Mouse (Mus musculus) cortical plate, adult 2 months (tissue): Measurements from ENCODE around the gene Tubb5.

Experiments
- CTCF ChIP-seq: fragments of 200-500 bp; IDR thresholded peaks from 2 replicates; pipeline ENCODE4 v1.5.1; 2011; ENCODE audit warnings: mild to moderate bottlenecking, control low read depth, low read length; ENCODE audit not compliant: insufficient read depth; ENCODE audit errors: extremely low read depth
- POLR2A ChIP-seq: fragments of 200-500 bp; IDR thresholded peaks from 2 replicates; pipeline ENCODE4 v1.6.1; 2011; ENCODE audit warnings: mild to moderate bottlenecking, low read length, control low read depth; ENCODE audit not compliant: insufficient read depth; ENCODE audit errors: extremely low read depth

GRCm38 (mm10) chr17:35832400-35833238 is 5.5 kb downstream of the Tubb5 start:
- TF ChIP-seq CTCF (no peak), POLR2A (no peak)
